Mouse (Mus musculus) liver, embryonic 14 days (tissue): ENCODE measurements around the gene Pdxdc1. TPM values are rescaled to one million over a fixed set of nuclear protein-coding genes. Genes with fewer than 3 reads are reported as not detected.

Experiments
- polyA plus RNA-seq: library from polyadenylated mRNA; depleted of rRNA; stranded (reverse); fragments of >200 nt; gene quantifications from 2 replicates; pipeline ENCODE4 v1.2.3, GENCODE M21; 2012; rRNA removed

The Pdxdc1 gene
- 15.2 and 16.4 TPM in 2 replicates for polyA plus RNA-seq

DNA sequence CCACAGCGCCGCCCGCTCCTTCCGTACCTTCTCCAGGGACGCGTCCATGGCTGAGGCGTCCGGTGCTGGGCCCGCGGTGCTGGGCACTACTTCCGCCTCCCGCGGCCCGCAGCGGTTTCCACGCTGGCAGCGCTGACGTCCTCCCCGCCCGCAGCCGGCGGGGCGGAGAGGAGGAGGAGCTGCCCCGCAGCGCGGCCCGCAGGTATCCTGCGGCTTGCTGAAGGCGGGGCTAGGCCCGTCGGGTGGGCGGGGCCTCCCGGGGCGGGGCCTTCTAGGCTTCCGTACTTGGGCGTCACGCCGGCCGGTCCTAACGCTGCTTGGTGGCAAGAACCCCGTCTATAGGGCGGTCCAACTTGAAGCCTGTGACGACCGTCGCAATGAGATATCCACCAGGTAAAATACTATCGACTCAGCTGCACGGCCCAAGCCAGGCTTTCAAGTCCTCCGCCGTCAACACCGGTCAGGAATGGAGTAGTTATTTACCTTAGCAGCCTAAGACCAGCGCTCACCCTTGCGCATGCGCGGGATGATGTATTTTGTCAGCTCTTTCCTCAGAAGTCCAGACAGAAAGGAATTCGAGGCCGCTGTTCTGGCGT, at the start of gene Pdxdc1, which contains the start of gene Mpv17l:
Gene Pdxdc1 (minus strand): TSS at position 244 of the 596 bp plus-strand sequence.
Gene Mpv17l (plus strand): TSS at position 274 of the 596 bp plus-strand sequence.

DNA sequence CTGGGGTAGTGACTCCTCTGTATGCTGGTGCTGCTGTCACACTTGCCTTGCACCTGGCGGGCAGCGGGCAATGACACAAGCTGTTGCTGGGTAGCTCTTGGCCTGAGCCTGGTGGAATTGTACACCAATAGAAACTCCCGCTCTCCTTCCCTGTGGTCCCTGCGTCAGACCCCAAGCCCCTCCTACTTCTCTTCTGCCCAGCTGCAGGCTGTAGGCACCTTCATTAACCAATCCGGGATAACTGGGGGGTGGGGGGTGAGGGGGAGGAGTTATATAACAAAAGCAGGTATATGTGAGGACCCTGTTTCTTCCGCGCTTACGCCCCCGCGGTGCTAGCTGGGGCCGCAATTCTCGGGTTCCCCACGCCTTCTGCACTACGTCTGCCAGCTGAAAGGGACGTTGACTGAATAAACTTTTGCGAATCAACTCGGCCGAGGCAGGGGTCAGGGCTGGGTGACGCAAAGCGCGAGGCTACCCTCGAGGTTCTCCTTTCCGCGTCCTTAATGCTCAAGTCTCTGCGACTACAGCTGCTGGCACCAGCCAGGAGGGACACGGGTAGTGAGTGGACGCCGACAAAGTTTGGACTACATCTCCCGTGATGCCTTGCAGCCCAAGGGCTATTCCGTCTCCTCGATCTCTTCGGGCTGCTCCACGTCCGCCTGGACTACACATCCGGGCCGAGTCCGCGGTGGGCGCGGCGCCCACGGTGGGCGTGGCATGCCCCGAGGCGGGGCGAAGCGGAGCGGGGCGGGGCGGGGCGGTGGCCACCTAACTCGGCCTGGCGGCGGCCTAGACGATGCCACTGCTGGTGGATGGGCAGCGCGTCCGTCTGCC, 84.2 kb downstream of the Pdxdc1 start, which contains the start of gene Ntan1:
Gene Ntan1 (plus strand): TSS at position 286 of the 834 bp plus-strand sequence.

Other genes with a start within 250 kb of the Pdxdc1 start
- gene Parn, start 235.0 kb downstream of the Pdxdc1 start, polyA plus RNA-seq, result 7.4 and 8.1 TPM in 2 replicates
- 11.5 and 12.9 TPM in 2 replicates for gene Bfar, start 231.3 kb downstream of the Pdxdc1 start, polyA plus RNA-seq
- 1.8 and 2.1 TPM in 2 replicates for gene 3110001I22Rik, start 231.2 kb downstream of the Pdxdc1 start, polyA plus RNA-seq
- 0.21 and 0.27 TPM in 2 replicates for gene Pla2g10, start 172.1 kb downstream of the Pdxdc1 start, polyA plus RNA-seq
- 6.9 and 9.1 TPM in 2 replicates for gene Rrn3, start 122.4 kb downstream of the Pdxdc1 start, polyA plus RNA-seq
- 16.2 and 18.8 TPM in 2 replicates for gene Ntan1, start 84.3 kb downstream of the Pdxdc1 start, polyA plus RNA-seq
- gene Mpv17l, start within 50 bp of the Pdxdc1 start, polyA plus RNA-seq, result 0.64 and 0.70 TPM in 2 replicates
- gene 2900011O08Rik, start 83.5 kb upstream of the Pdxdc1 start, polyA plus RNA-seq, result 0.07 and 0.08 TPM in 2 replicates
- 0.17 and 0.18 TPM in 2 replicates for gene Ifitm7, start 83.8 kb upstream of the Pdxdc1 start, polyA plus RNA-seq